Mouse (Mus musculus) intestine, embryonic 15.5 days (tissue): ENCODE measurements around the gene Gdpd3. TPM values are rescaled to one million over a fixed set of nuclear protein-coding genes. Genes with fewer than 3 reads are reported as not detected.
A peak's percentile ranks its signal among the peaks of the same experiment; 100 is the strongest.

Source experiments
- ATAC-seq: fragments of 200-750 bp; cut with Nextera tagmentation; 2 replicates; pipeline ENCODE4 v1.8.0; 2017; ENCODE audit warnings: moderate TSS enrichment, moderate library complexity
- H3K27ac ChIP-seq: fragments of 300-500 bp; sonication (generic); 2 replicates; pipeline ENCODE4 v1.5.1; 2015; ENCODE audit warnings: mild to moderate bottlenecking, inconsistent platforms
- H3K27me3 ChIP-seq: fragments of 300-500 bp; sonication (generic); replicated peaks from 2 replicates; pipeline ENCODE4 v1.6.1; 2015; ENCODE audit warnings: inconsistent platforms
- H3K36me3 ChIP-seq: fragments of 300-500 bp; sonication (generic); 2 replicates; pipeline ENCODE4 v1.6.1; 2015; ENCODE audit warnings: inconsistent platforms
- H3K4me1 ChIP-seq: fragments of 300-500 bp; sonication (generic); replicated peaks from 2 replicates; pipeline ENCODE4 v1.6.1; 2015; ENCODE audit warnings: inconsistent platforms
- H3K4me2 ChIP-seq: fragments of 300-500 bp; sonication (generic); replicated peaks from 2 replicates; pipeline ENCODE4 v1.6.1; 2015; ENCODE audit warnings: mild to moderate bottlenecking, inconsistent platforms
- H3K4me3 ChIP-seq: fragments of 300-500 bp; sonication (generic); replicated peaks from 2 replicates; pipeline ENCODE4 v1.5.1; 2015; ENCODE audit warnings: inconsistent platforms
- H3K9ac ChIP-seq: fragments of 300-500 bp; sonication (generic); 2 replicates; pipeline ENCODE4 v1.6.1; 2015; ENCODE audit warnings: inconsistent platforms
- H3K9me3 ChIP-seq: fragments of 300-500 bp; sonication (generic); 2 replicates; pipeline ENCODE4 v1.6.1; 2016; ENCODE audit warnings: inconsistent platforms
- WGBS: fragments of 180-500 bp; shearing (Covaris S2); methylation state at CpG from one replicate; pipeline ENCODE4 v1.1.7; 2015; 5-methylcytosine and 5-hydroxymethylcytosine counted together
- polyA plus RNA-seq: library from polyadenylated mRNA; unstranded; fragments of >200 nt; fragmentation: Nextera tagmentation; extraction: Ambion mirVana; gene quantifications from 2 replicates; pipeline ENCODE4 v1.2.1, GENCODE M21; 2015

Gene Gdpd3
- polyA plus RNA-seq, 1 experiment from 2014 or later: 1.4 TPM

DNA sequence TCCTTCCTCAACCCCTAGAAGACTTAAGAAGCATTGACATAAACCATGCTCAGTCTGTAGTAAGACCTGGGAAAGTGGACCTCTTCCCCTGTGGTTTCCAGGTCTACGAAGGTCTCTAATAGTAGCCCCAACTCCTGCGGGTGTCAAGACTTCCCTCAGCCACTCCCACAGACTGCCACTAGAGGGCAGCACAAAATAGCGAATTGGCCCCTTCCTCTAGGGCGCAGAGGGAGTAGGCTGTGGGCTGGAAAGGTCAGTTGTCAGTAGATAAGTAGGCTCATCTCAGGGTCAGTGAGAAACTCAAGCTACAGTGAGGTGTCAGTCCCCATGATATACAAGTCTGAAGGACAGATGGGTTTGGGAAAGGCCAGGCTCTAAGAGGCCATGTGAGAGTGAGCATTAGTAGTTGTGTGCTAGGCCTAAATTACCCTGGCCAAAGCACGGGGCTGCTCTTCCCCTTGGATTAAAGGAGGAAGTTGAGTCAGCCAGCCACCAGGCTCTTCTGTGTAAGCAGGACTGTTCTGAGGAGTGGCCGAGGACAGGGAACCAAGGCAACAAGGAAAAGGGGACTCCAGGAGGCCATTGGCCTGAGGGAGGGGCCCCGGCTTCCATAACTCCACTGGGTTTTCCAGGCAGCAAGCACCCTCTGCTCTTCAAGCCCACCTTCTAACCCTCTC, 55.8 kb downstream of the Gdpd3 start:
- peaks cover 32% of the 10 kb centered on the region for H3K27me3 ChIP-seq
- H3K9ac ChIP-seq: 0 out of 2 replicates have a peak overlapping the region, but pooled peaks have one; percentile 3
- no peak overlapping the region for H3K27ac ChIP-seq
- peaks cover 5% of the 10 kb centered on the region; the same call in 1 of the 2 replicates for H3K4me1 ChIP-seq
- WGBS: 24% methylated on average over 7 of the region's 7 CpGs
- peak; percentile 53 for ATAC-seq
- H3K4me2 ChIP-seq: no peak overlapping the region
- H3K36me3 ChIP-seq: no peaks in the 10 kb centered on the region
- H3K4me3 ChIP-seq: no peak overlapping the region
- no peaks in the 10 kb centered on the region for H3K9me3 ChIP-seq

DNA sequence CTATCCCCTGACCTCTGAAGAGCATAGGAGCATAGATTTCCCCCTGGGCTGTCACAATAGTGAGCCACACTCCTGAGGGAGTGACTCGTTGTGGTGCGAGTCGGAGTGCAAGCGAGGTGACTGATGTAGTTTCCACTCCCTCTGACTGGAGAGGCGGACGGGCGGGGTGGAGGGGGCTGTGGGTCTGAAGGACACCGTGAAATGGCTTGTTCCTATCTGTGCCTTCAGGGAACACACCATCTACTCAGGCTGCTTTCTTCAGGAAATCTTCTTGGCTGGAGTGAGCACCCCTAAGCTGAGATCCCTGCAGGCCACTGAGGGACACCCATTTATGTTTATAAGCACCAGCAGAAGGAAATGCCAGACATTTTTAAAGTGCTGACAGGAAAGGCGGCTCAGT, 56.6 kb downstream of the Gdpd3 start:
- H3K9me3 ChIP-seq: no peaks in the 10 kb centered on the region
- H3K27ac ChIP-seq: 0 out of 2 replicates have a peak overlapping the region, but pooled peaks have one; percentile 17
- H3K36me3 ChIP-seq: no peaks in the 10 kb centered on the region
- 0 out of 2 replicates have a peak overlapping the region, but pooled peaks have one; percentile 3 for H3K9ac ChIP-seq
- H3K4me1 ChIP-seq: peaks cover 5% of the 10 kb centered on the region; the same call in 1 of the 2 replicates
- H3K4me3 ChIP-seq: no peak overlapping the region
- 19% methylated on average over 9 of the region's 9 CpGs for WGBS
- peak overlapping the region; percentile 58 for H3K4me2 ChIP-seq
- no peak for ATAC-seq
- H3K27me3 ChIP-seq: peaks cover 32% of the 10 kb centered on the region

DNA sequence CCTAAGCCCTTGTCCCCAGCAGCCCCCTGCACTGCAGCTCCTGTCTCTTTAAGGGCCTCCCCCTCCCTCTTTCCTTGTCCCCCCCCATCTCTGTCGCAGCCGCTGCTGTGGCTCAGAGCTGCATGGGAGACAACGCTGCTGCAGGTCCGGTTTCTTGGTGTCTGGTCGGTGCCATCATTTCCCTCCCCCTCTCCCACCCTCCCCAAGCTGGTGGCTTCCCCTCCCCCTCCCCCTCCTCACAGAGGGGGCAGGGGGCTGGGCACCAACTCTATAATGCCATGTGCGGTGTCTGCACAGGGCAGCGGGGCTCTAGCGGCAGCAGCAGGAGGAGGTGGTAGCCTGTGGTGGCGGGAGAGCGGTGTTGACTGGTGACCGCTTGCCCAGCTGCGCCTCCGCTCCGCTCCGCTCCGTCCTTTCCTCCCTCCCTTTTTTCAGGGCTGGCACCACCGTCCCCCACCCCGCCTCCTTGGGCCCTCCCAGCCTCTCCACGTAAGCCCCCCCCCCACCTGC, 57.1 kb downstream of the Gdpd3 start:
- Histone ChIP-seq H3K27ac (no peak overlapping the region), H3K4me3 (peak overlapping the region; percentile 21; the same call in 1 of the 2 replicates), H3K9me3 (no peaks in the 10 kb centered on the region), H3K36me3 (no peaks in the 10 kb centered on the region), H3K9ac (0 out of 2 replicates have a peak overlapping the region, but pooled peaks have one; percentile 38), H3K27me3 (peaks cover 32% of the 10 kb centered on the region), H3K4me1 (peaks cover 5% of the 10 kb centered on the region; the same call in 1 of the 2 replicates), H3K4me2 (peak overlapping the region; percentile 58)
- ATAC-seq: peak; percentile 58; the same call in 1 of the 2 replicates
- 2% methylated on average over 16 of the region's 19 CpGs for WGBS

DNA sequence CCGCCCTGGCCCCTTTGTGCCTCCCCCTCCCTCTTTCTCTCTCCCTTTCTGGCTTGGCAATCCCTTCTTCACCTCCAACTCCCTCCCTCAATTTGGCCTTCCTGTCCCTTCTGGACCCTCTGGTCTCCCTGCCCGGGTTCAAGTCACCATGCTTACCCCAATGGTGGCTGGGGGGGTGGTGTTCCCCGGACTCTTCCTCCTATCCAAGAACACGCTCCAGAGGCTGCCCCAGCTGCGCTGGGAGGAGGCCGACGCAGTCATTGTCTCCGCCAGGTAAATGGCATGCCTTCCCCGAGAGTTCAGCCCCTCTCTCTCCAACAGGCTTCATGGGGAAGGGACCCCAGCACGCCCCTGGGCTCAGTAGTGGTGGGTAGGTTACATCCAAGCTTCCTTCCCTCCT, 57.8 kb downstream of the Gdpd3 start:
- Histone ChIP-seq H3K9ac (no peak overlapping the region), H3K9me3 (no peaks in the 10 kb centered on the region), H3K27ac (no peak overlapping the region), H3K27me3 (peaks cover 32% of the 10 kb centered on the region), H3K4me2 (no peak overlapping the region), H3K36me3 (no peaks in the 10 kb centered on the region), H3K4me1 (peaks cover 5% of the 10 kb centered on the region; the same call in 1 of the 2 replicates), H3K4me3 (no peak overlapping the region)
- no peak for ATAC-seq
- 13% methylated on average over 10 of the region's 10 CpGs for WGBS

Other genes starting within 250 kb of the Gdpd3 start
- 190 and 217 TPM in 2 replicates for gene Eif3c, start 199.9 kb upstream of the Gdpd3 start, polyA plus RNA-seq
- 0.75 and 1.8 TPM in 2 replicates for gene Apobr, start 181.4 kb upstream of the Gdpd3 start, polyA plus RNA-seq
- 34.4 and 34.9 TPM in 2 replicates for gene Cln3, start 180.5 kb upstream of the Gdpd3 start, polyA plus RNA-seq
- not detected in 2 replicates for gene Il27, start 171.4 kb upstream of the Gdpd3 start, polyA plus RNA-seq
- 53.4 and 111 TPM in 2 replicates for gene Nupr1, start 135.5 kb upstream of the Gdpd3 start, polyA plus RNA-seq
- gene Sgf29, start 117.0 kb upstream of the Gdpd3 start, polyA plus RNA-seq: 45.2 and 51.7 TPM in 2 replicates
- 5.5 and 6.1 TPM in 2 replicates for gene Sult1a1, start 89.9 kb upstream of the Gdpd3 start, polyA plus RNA-seq
- 118 and 120 TPM in 2 replicates for gene Bola2, start 70.9 kb upstream of the Gdpd3 start, polyA plus RNA-seq
- 8.1 and 9.1 TPM in 2 replicates for gene Slx1b, start 70.5 kb upstream of the Gdpd3 start, polyA plus RNA-seq
- 36.9 and 39.7 TPM in 2 replicates for gene Coro1a, start 58.5 kb upstream of the Gdpd3 start, polyA plus RNA-seq
- 109 and 112 TPM in 2 replicates for gene Mapk3, start 6.7 kb upstream of the Gdpd3 start, polyA plus RNA-seq
- gene Ypel3, start 10.6 kb downstream of the Gdpd3 start, polyA plus RNA-seq: 66.9 and 71.2 TPM in 2 replicates
- gene Tbx6, start 15.1 kb downstream of the Gdpd3 start, polyA plus RNA-seq: 0.34 and 0.43 TPM in 2 replicates
- gene Ppp4c, start 26.2 kb downstream of the Gdpd3 start, polyA plus RNA-seq: 248 and 256 TPM in 2 replicates
- gene Fam57b, start 31.3 kb downstream of the Gdpd3 start, polyA plus RNA-seq: 1.2 and 1.5 TPM in 2 replicates
- gene 4930451I11Rik, start 65.3 kb downstream of the Gdpd3 start, polyA plus RNA-seq: not detected in 2 replicates
- 0.75 and 1.0 TPM in 2 replicates for gene Doc2a, start 81.1 kb downstream of the Gdpd3 start, polyA plus RNA-seq
- gene Hirip3, start 95.6 kb downstream of the Gdpd3 start, polyA plus RNA-seq: 23.2 and 25.1 TPM in 2 replicates
- gene Ino80e, start 96.0 kb downstream of the Gdpd3 start, polyA plus RNA-seq: 59.1 and 65.9 TPM in 2 replicates
- 30.8 and 31.9 TPM in 2 replicates for gene Taok2, start 118.4 kb downstream of the Gdpd3 start, polyA plus RNA-seq
- gene Tmem219, start 156.6 kb downstream of the Gdpd3 start, polyA plus RNA-seq: 27.8 and 33.3 TPM in 2 replicates
- gene Kctd13, start 162.5 kb downstream of the Gdpd3 start, polyA plus RNA-seq: 13.6 and 13.9 TPM in 2 replicates
- 0.32 and 0.46 TPM in 2 replicates for gene Asphd1, start 183.2 kb downstream of the Gdpd3 start, polyA plus RNA-seq
- gene Sez6l2, start 184.2 kb downstream of the Gdpd3 start, polyA plus RNA-seq: 2.4 and 2.9 TPM in 2 replicates
- gene Cdipt, start 209.6 kb downstream of the Gdpd3 start, polyA plus RNA-seq: 123 and 136 TPM in 2 replicates
- gene Cdiptos, start 209.8 kb downstream of the Gdpd3 start, polyA plus RNA-seq: 0.98 and 2.3 TPM in 2 replicates
- gene Mvp, start 248.3 kb downstream of the Gdpd3 start, polyA plus RNA-seq: 58.3 and 59.2 TPM in 2 replicates